Mouse (Mus musculus): ENCODE measurements around the gene Gm18336.
"Not testable (repeated sequence)": the region's sequence is repeated elsewhere in the genome, so short reads cannot be mapped to it uniquely, and the experiment has no call there.

Gene Gm18336

DNA sequence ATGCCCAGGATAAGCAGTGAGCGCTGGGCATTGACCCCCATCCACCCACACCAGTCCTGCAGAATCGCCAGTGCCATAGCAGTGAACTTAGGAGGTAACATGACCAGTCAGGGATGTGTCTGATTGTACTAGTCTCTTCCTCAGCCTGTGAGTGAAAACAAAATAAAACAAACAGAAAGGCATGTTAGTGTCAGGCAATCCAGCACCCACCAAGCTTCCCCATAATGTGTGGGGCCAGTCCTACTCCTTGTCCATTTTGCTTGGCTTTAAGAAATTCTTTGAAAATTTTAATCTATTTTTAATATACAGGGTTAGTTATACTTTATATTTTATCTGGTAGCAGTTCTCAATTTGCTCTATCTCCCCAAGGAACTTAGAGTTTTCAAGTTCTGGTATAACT lies at the start of gene Gm18336:
TSS of gene Gm18336 (minus strand) at position 101 of the 400 bp plus-strand sequence.
- DNase-seq (ENCODE audit: low read depth, low spot score) = not testable (repeated sequence)

DNA sequence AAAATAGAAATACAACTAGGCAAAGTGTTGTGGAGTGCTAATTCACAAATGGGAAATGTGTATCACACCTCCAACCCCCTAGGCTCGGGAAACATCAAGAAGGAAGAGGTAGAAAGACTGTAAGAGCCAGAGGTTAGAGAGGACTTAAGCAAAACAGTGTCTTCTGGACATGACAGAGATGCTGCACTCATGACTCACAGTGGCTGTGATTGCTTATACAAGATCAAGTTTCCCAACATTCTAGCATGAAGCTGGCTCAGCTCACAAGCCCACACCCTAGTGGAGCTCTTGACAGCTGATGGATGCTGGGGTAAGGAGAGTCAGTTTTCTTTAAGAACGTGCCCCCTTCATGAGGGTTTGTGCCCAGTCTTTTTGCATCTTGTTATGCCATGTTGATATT lies 42.9 kb upstream of the Gm18336 start:
- DNase-seq (ENCODE audit: low read depth, low spot score) = no peak

- peak; percentile 7 for DNase-seq (ENCODE audit: low read depth, low spot score)
Measured at GRCm38 (mm10) chrX:73435252-73435651, 36.7 kb upstream of the Gm18336 start, which contains the start of gene Trex2. Trex2 (minus strand) TSS chrX:73435344.

DNA sequence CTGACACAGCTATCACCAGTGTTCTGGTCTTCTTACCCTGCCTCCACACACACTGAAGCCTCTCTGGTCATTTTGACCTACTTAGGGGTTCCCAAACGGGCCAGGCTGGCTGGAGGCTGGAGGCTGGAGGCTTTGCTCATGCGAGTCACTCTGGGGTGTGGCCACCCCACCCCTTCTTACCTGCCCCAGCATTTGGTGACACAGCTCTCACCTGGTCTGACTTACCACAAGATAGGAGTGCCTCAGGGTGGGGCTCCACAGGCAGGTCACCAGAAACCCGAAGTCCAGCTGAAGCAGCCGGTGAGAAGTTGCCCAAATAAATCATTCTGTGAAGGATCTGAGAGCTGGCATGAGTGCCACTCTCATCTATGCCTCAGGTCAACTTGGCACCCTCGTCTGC lies 34.3 kb upstream of the Gm18336 start:
- DNase-seq (ENCODE audit: low read depth, low spot score) = no peak

DNA sequence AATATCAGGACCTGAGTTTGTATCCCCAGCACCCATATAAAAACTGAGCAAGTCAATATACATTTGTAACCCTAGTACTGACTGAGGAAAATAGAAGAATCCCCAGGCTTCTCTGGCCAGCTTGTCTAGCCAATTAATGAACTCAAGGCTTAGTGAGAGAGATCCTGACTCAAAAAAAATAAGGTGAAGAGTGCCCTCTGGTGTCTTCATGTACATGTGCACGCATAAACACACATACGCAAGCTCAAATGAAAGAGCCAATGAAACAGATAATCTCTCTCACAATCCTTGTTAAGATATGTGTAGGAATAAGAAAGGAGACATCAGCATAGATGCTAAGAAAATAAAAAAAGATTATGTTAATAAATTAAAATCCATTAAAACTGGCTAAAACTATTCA lies 31.5 kb upstream of the Gm18336 start:
- DNase-seq (ENCODE audit: low read depth, low spot score) = peak; percentile 42

- no peak for DNase-seq (ENCODE audit: low read depth, low spot score)
Measured at GRCm38 (mm10) chrX:73412767-73413166, 14.2 kb upstream of the Gm18336 start.

DNA sequence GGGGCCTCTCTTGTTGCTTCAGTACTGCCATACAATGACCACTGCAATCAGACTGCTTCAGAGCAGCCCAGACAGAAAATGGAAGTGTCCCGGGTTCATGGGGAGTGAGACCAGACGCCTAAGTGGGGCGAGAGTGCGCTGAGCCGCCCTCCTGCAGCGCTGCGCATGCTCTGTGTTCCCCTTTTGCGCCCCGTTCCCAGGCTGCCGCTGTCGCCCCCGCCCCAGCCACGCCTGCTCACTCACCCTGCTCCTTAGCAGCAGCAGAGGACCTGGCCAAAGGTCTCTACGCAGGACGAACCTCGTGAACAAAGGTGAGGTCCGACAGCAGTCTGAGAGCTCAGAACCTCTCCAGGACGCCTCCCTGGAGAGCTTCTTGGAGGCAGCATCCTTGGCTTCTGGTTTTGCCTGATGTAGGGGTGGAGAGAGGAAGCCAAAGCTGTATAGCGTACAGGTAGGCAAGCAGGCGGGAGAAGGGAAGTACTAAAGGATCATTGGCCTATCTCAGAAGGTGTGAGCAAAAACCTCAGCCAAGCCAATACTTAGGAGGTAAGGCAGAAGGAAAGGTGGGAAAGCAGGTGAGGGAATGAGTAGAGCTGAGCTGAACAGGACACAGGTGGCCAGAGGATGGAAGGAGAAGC lies 12.5 kb upstream of the Gm18336 start, which contains the start of gene Zfp92:
TSS of gene Zfp92 (plus strand) at position 217 of the 638 bp plus-strand sequence.
- no peak for DNase-seq (ENCODE audit: low read depth, low spot score)

- peak; percentile 76 for DNase-seq (ENCODE audit: low read depth, low spot score)
Measured at GRCm38 (mm10) chrX:73401616-73402015, 3.1 kb upstream of the Gm18336 start.

DNA sequence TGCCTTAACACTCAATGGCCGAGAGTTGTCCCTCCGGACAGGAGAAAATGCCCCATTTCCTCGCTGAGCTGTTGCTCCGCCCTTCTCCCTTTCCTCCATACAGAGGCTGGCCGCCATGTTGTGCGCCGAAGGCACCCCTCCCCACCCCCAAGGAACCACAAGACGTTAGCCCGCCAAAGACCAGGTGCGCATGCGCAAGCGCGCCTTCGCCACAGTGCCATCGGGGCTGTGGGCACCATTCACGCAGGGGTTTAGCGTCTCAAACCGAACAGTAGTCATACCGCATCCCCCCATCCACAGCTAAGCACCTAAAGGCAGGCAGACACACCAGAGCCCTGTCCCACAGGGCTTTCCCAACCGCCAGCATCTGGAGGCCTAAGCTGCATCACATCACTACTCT lies 2.4 kb upstream of the Gm18336 start:
- DNase-seq (ENCODE audit: low read depth, low spot score) = peak; percentile 61

- DNase-seq (ENCODE audit: low read depth, low spot score) = no peak
Measured at GRCm38 (mm10) chrX:73396446-73396845, 2.1 kb downstream of the Gm18336 start.

GRCm38 (mm10) chrX:73391481-73391880 lies 7.1 kb downstream of the Gm18336 start:
- DNase-seq (ENCODE audit: low read depth, low spot score) = no peak

- no peak for DNase-seq (ENCODE audit: low read depth, low spot score)
Measured at GRCm38 (mm10) chrX:73384924-73385323, 13.6 kb downstream of the Gm18336 start.

DNA sequence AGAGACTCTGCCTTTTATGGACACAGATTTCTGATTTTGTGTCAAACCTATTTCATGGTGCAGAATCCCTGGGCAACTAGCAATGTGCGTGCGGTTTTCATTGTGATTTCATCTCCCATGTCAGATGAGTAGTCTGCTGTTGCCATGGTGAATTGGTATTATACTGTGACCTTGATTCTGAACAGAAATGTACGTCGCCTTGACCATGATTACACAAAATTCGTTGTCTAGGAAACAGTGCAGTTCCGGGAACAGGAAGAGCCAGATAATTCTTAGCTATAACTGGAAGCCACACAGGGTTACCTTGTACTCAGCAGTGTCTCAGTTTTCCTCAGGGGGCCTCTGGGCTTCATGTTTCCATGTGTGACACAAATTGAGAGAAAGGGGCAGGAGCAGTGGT lies 14.1 kb downstream of the Gm18336 start:
- no peak for DNase-seq (ENCODE audit: low read depth, low spot score)

DNA sequence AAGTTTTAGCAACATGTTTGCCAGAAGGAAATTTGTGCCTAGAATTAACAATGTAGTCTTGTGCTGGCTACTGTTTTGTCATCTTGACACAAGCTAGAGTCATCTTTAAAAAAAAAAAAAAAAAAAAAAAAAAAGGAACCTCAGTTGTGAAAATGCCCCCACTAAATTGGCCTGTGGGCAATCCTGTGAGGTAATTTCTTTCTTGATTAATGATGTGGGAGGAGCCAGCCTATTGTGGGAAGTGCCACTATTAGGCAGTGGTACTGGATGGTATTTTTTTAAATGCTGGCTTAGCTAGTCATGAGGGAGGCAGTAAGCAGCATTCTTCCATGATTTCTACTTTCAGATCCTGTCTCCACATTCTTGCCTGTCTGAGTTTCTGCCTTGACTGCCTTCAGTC lies 35.2 kb downstream of the Gm18336 start:
- DNase-seq (ENCODE audit: low read depth, low spot score) = no peak

- DNase-seq (ENCODE audit: low read depth, low spot score) = no peak
Measured at GRCm38 (mm10) chrX:73356719-73357118, 41.8 kb downstream of the Gm18336 start.

- no peak for DNase-seq (ENCODE audit: low read depth, low spot score)
Measured at GRCm38 (mm10) chrX:73356163-73356562, 42.4 kb downstream of the Gm18336 start.
